Comparison of ENCODE assay signal across 26 mouse cellular contexts in the genomic region with DNA sequence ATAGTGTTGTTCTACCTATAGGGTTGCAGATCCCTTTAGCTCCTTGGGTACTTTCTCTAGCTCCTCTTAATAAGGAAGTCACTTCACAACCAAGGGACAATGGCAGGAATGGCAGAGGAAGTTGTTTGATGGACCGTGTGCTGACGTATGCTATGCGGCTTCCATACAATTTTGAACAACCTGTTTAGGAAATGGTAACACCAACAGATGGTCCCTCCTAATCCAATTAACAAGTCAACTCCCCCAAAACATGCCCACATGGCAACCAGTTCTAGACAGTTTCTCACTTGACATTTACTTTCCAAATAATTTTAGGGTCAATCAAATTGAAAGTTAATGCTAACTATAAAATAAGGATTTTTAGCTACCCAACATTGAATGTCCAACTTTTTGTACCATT.
"Had no signal": no experiment of that assay in that cellular context is flagged by ENCODE, and none has a peak within 500 bp of the region (broad histone marks: within the 10 kb centered on the region; RNA-seq: fewer than 3 reads in every experiment).

No protein-coding gene starts in this region.

- H3K27ac ChIP-seq: heart, adult 2 months; hindbrain, embryonic 10.5 days; hindbrain, embryonic 12.5 days; hindbrain, embryonic 14.5 days; intestine, embryonic 15.5 days; left cerebral cortex, adult 2 months; limb, embryonic 10.5 days; limb, embryonic 12.5 days; liver, embryonic 13.5 days; liver, embryonic 15.5 days had no signal

- H3K36me3 ChIP-seq: heart, embryonic 12.5 days; hindbrain, embryonic 10.5 days; hindbrain, embryonic 12.5 days; intestine, embryonic 15.5 days; limb, embryonic 10.5 days; limb, embryonic 12.5 days; liver, embryonic 13.5 days; liver, embryonic 15.5 days had no signal

- H3K4me3 ChIP-seq: heart, adult 2 months; heart, embryonic 12.5 days; hindbrain, embryonic 10.5 days; hindbrain, embryonic 12.5 days; intestine, embryonic 15.5 days; left cerebral cortex, adult 2 months; limb, embryonic 10.5 days; limb, embryonic 12.5 days; liver, embryonic 13.5 days; liver, embryonic 15.5 days had no signal

- ATAC-seq: hindbrain, embryonic 16.5 days; inflammation-experienced regulatory T-cells, adult 6 months; intestine, embryonic 15.5 days; intestine, postnatal 0 days had no signal

- H3K9me3 ChIP-seq: heart, embryonic 12.5 days; hindbrain, embryonic 10.5 days; hindbrain, embryonic 12.5 days; intestine, embryonic 15.5 days; limb, embryonic 10.5 days; limb, embryonic 12.5 days; liver, embryonic 13.5 days; liver, embryonic 15.5 days had no signal

- H3K9ac ChIP-seq: heart, embryonic 12.5 days; hindbrain, embryonic 12.5 days; hindbrain, embryonic 14.5 days; intestine, embryonic 15.5 days; limb, embryonic 12.5 days; liver, embryonic 13.5 days; liver, embryonic 15.5 days had no signal

- H3K27me3 ChIP-seq: heart, embryonic 12.5 days; hindbrain, embryonic 12.5 days; intestine, embryonic 15.5 days; limb, embryonic 12.5 days; liver, embryonic 13.5 days; liver, embryonic 15.5 days had no signal

- H3K4me1 ChIP-seq: heart, embryonic 12.5 days; hindbrain, embryonic 10.5 days; hindbrain, embryonic 12.5 days; intestine, embryonic 15.5 days; limb, embryonic 10.5 days; limb, embryonic 12.5 days; liver, embryonic 13.5 days; liver, embryonic 15.5 days had no signal

- DNase-seq: gastrocnemius, postnatal 14 days; gastrocnemius, postnatal 36 days; heart, adult 11 months; heart, adult 2 months; heart, postnatal 10 days; heart, postnatal 4 days; kidney, adult 18-20 months; kidney, adult 8-10 months; kidney, postnatal 10 days; kidney, postnatal 25 days; kidney, postnatal 4 days; liver; liver, embryonic 13.5 days had no signal

- H3K4me2 ChIP-seq: heart, embryonic 12.5 days; hindbrain, embryonic 12.5 days; hindbrain, embryonic 14.5 days; intestine, embryonic 15.5 days; limb, embryonic 12.5 days; liver, embryonic 11.5 days; liver, embryonic 13.5 days; liver, embryonic 15.5 days had no signal
